Mouse (Mus musculus): ENCODE measurements around the gene 4931409K22Rik. TPM values are rescaled to one million over a fixed set of nuclear protein-coding genes. Genes with fewer than 3 reads are reported as not detected.
"Not testable (repeated sequence)": the region's sequence is repeated elsewhere in the genome, so short reads cannot be mapped to it uniquely, and the experiment has no call there.

4931409K22Rik gene
- polyA plus RNA-seq, 1 experiment from 2014 or later: 0.08 TPM

DNA sequence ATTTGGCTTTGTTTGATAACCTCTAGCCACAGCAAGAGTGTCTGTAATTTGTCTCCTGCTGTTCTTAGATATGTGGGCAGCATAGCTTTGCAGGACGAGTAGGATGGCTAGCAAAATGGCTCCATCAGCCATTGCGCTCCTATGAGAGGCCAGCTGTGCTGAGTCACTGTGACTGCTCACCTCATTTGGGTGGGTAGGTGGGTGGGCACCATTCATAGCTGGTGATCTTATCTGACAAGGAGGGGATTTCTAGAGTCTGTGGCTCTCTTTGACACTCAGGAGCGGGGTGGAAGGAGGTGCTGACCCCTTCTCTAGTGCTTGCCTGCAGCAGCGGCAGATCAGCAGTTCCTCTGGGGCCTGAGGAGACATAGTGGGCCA, 30.6 kb upstream of the 4931409K22Rik start:
- peak; percentile 12; the same call in 1 of the 2 replicates for ATAC-seq
- 31% methylated on average over 4 of the region's 4 CpGs for WGBS

DNA sequence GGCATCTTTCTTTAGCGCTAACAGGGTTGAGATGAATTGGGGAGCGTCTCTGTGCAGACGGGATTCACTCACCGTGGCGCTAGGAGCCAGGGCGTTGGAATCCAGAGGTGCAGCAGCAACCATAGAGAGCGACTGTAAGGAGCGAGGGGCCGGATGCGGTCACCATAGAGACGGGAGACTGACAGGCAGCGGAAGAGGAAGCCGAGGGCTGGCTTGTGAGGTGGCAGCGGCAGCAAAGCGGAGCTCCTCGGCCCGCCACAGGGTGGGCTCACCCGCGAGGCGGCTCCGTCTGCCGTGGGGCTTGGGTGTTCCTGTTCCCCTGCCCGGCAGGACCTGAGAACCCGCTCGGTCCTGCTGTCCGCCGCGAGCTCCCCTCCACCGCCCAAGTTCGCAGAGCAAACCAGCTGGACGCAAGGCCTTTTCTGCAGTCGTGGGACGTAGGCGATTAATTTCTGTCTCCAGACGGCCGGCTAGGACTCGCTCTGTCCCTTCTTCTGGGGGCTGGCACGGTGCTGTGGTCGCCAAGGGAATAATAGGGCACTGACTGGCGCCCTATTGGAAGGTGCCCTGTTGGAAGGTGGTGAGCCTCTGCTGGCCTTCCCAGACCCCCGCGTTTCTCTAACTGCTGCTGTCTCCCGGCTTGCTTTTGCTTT, 30.1 kb upstream of the 4931409K22Rik start, which contains the start of gene Chpf2:
Gene Chpf2, plus strand, starts transcription at position 195 of the 653 bp plus-strand sequence.
- peak within 1 kb of the TSS; percentile 84 for H3K27ac ChIP-seq (ENCODE audit: low read length)
- peak within 1 kb of the TSS; percentile 90 for H3K9ac ChIP-seq (ENCODE audit: low read depth, low read length)
- no peaks in the 10 kb centered on the region for H3K9me3 ChIP-seq (replicated peaks; ENCODE audit: control insufficient read depth, low read length, poor library complexity, severe bottlenecking)
- under 1% methylated on average over 43 of the region's 43 CpGs for WGBS
- peaks cover 17% of the 10 kb centered on the region for H3K4me1 ChIP-seq (ENCODE audit: control insufficient read depth, insufficient read depth, low read length)
- peak; percentile 94 for ATAC-seq
- H3K4me3 ChIP-seq (ENCODE audit: low read depth, low read length): peak within 1 kb of the TSS; percentile 81
- H3K27me3 ChIP-seq (ENCODE audit: control insufficient read depth, insufficient read depth, low read depth, low read length): no peaks in the 10 kb centered on the region
- peak within 1 kb of the TSS; percentile 84 for H3K4me2 ChIP-seq (ENCODE audit: low read length)
- peaks cover 6% of the 10 kb centered on the region; the same call in 1 of the 2 replicates for H3K36me3 ChIP-seq (ENCODE audit: control insufficient read depth, insufficient read depth, low read length)

More for the DNA sequence above, 30.6 kb upstream of the 4931409K22Rik start:
- Histone ChIP-seq H3K4me2 (ENCODE audit: low read length) (peak overlapping the region; percentile 84), H3K27me3 (ENCODE audit: control insufficient read depth, insufficient read depth, low read depth, low read length) (no peaks in the 10 kb centered on the region), H3K9ac (ENCODE audit: low read depth, low read length) (peak overlapping the region; percentile 90), H3K4me1 (ENCODE audit: control insufficient read depth, insufficient read depth, low read length) (peaks cover 17% of the 10 kb centered on the region), H3K9me3 (replicated peaks; ENCODE audit: control insufficient read depth, low read length, poor library complexity, severe bottlenecking) (no peaks in the 10 kb centered on the region), H3K27ac (ENCODE audit: low read length) (peak overlapping the region; percentile 84), H3K36me3 (ENCODE audit: control insufficient read depth, insufficient read depth, low read length) (peaks cover 10% of the 10 kb centered on the region), H3K4me3 (ENCODE audit: low read depth, low read length) (peak overlapping the region; percentile 81)

DNA sequence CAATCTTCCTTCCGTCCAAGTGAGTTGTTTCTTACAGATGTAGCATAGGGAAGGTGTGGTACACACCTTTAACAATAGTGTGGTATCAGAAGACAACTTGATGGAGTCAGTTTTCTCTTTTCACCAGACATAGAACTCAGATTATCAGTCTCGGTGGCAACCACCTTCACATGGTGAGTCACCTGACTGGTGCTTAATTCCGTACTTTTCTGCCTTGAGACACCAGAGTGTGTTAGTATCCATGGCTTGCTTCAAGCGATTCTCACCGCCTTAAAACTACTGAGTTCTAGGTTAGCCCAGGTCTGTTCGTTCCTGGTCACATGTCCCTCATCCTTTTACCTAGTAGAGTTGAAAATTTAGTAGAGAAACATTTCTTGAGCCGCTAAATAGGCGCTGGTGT, 29.5 kb upstream of the 4931409K22Rik start:
- H3K4me2 ChIP-seq (ENCODE audit: low read length): peak overlapping the region; percentile 84
- peaks cover 17% of the 10 kb centered on the region for H3K4me1 ChIP-seq (ENCODE audit: control insufficient read depth, insufficient read depth, low read length)
- ATAC-seq: peak; percentile 30
- H3K27me3 ChIP-seq (ENCODE audit: control insufficient read depth, insufficient read depth, low read depth, low read length): no peaks in the 10 kb centered on the region
- H3K27ac ChIP-seq (ENCODE audit: low read length): peak overlapping the region; percentile 84
- H3K9me3 ChIP-seq (replicated peaks; ENCODE audit: control insufficient read depth, low read length, poor library complexity, severe bottlenecking): no peaks in the 10 kb centered on the region
- H3K4me3 ChIP-seq (ENCODE audit: low read depth, low read length): peak overlapping the region; percentile 81
- WGBS: 4% methylated on average over 8 of the region's 8 CpGs
- peak overlapping the region; percentile 90 for H3K9ac ChIP-seq (ENCODE audit: low read depth, low read length)
- H3K36me3 ChIP-seq (ENCODE audit: control insufficient read depth, insufficient read depth, low read length): peaks cover under 1% of the 10 kb centered on the region; the same call in 1 of the 2 replicates

DNA sequence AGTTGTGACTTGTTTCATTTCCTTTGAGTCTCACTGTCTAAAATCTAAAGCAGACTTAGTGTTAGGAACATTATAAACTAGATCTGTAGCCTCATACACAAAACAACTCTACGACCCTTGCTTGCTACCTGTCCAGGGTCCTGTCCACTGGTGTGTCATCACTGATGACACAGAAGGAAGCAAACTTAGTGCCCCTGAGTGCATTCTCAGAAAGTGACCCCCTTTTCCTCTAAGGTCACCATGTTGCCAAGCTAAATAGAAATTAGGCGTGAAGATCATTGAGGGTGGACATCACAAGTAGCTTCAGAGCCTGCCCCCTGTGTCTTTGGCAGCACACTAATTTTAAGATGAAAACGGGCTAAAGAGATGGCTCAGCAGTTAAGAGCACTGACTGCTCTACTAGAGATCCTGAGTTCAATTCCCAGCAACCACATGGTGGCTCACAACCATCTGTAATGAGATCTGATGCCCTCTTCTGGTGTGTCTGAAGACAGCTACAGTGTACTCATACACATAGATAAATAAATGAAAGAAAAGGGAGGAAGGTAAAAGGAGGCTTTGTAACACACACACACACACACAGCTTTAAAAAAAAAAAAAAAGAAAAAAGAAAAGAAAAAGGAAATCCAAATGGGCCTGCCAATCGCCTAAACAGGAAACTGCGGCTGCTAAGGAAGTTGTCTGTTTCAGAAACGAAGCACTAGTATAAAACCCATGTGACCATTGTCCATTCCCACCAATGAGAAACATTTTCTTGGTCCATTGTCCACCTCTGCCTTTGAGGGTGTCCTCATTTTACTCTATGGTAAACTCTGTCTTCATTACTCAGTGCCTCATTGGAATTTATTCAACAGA, 21.7 kb upstream of the 4931409K22Rik start:
- peak overlapping the region; percentile 55; the same call in 1 of the 2 replicates for H3K9ac ChIP-seq (ENCODE audit: low read depth, low read length)

DNA sequence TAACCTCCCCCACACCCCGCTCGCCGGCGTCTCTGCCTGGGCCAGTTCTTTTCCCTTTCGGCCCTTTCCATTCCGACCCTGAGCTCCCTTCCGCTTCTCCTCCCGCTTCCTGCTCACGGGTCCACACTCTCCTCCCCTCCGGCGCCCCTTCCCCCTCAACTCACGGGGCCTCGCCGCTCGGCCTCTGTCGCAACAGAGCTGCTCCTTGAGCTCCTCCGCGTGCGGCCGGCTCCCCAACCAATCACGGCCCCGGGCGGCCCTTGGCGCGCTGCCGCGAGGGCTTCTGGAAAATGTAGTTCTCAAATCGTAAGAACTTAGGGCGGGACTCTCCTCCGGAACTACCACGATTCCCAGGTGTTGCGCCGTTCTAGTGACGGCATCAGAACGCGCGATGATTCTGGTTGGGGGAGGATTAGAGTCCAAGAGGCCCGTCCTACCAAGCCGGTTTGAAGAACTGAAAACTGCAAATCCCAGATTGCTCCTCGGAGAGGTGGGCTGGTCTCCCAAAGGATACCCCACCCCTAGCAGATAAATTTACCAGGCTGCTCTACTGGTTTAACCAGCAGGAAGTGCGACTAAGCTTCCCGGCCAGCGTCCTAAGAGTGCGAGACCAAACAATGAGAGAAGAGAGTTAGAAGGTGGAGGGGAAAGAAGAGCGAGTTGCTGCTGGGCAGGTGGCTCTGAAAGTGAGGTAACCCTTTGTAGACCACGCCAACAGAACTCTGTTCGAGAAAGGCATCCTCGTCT, 20.7 kb upstream of the 4931409K22Rik start, which contains the start of gene Abcf2:
Gene Abcf2, minus strand, starts transcription at position 285 of the 747 bp plus-strand sequence.
- under 1% methylated on average over 48 of the region's 48 CpGs for WGBS
- H3K4me2 ChIP-seq (ENCODE audit: low read length): peak within 1 kb of the TSS; percentile 96
- H3K9ac ChIP-seq (ENCODE audit: low read depth, low read length): peak within 1 kb of the TSS; percentile 75
- peaks cover 14% of the 10 kb centered on the region for H3K4me1 ChIP-seq (ENCODE audit: control insufficient read depth, insufficient read depth, low read length)
- H3K4me3 ChIP-seq (ENCODE audit: low read depth, low read length): peak within 1 kb of the TSS; percentile 85
- H3K27me3 ChIP-seq (ENCODE audit: control insufficient read depth, insufficient read depth, low read depth, low read length): no peaks in the 10 kb centered on the region
- peak; percentile 98 for ATAC-seq
- peak within 1 kb of the TSS; percentile 72 for H3K27ac ChIP-seq (ENCODE audit: low read length)
- H3K9me3 ChIP-seq (replicated peaks; ENCODE audit: control insufficient read depth, low read length, poor library complexity, severe bottlenecking): no peaks in the 10 kb centered on the region
- peaks cover 20% of the 10 kb centered on the region for H3K36me3 ChIP-seq (ENCODE audit: control insufficient read depth, insufficient read depth, low read length)

More for the DNA sequence above, 21.7 kb upstream of the 4931409K22Rik start:
- H3K27ac ChIP-seq (ENCODE audit: low read length): no peak overlapping the region
- peaks cover 14% of the 10 kb centered on the region for H3K4me1 ChIP-seq (ENCODE audit: control insufficient read depth, insufficient read depth, low read length)
- no peak for ATAC-seq
- H3K27me3 ChIP-seq (ENCODE audit: control insufficient read depth, insufficient read depth, low read depth, low read length): no peaks in the 10 kb centered on the region
- H3K4me2 ChIP-seq (ENCODE audit: low read length): peak overlapping the region; percentile 78
- H3K4me3 ChIP-seq (ENCODE audit: low read depth, low read length): peak overlapping the region; percentile 85
- H3K9me3 ChIP-seq (replicated peaks; ENCODE audit: control insufficient read depth, low read length, poor library complexity, severe bottlenecking): no peaks in the 10 kb centered on the region
- peaks cover 10% of the 10 kb centered on the region for H3K36me3 ChIP-seq (ENCODE audit: control insufficient read depth, insufficient read depth, low read length)
- 70% methylated on average over 6 of the region's 6 CpGs for WGBS

DNA sequence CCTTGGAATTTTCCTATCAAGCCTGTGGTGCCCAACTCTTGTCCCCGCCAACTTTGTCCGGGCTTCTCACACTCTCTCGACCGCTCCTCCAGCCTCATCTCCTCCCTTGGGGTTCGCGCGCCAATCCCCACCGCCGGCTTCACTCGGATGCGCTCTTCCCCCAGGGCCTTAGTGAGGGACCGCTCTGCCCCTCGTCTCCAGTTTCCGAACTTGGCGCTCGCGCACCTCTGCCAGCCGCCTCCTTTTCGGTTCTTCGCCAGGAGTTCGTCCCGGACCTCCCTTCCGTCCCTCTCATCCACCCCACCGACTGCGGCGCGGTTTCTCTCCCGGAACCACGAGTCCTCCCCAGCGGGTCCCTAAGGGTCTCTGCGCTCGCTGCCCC, 20.2 kb upstream of the 4931409K22Rik start:
- peak; percentile 31 for ATAC-seq

DNA sequence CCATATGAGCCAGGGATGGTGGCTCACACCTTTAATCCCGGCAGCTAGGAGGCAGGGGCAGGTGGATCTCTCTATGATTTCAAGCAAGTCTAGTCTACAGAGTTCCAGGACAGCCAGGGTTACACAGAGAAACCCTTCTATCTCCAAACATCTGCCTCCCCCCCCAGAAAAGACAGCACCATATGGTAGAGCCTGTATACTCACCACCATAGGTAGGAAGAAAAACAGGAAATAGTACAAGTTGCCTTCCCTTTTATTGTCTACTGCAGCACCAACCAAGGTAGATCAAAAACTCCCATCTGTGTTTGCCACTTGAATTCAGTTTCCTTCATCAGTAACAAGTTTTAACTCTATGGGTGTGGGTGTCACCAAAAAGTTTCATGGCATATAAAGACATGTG, 19.3 kb upstream of the 4931409K22Rik start:
- Histone ChIP-seq H3K9me3 (replicated peaks; ENCODE audit: control insufficient read depth, low read length, poor library complexity, severe bottlenecking) (no peaks in the 10 kb centered on the region), H3K4me2 (ENCODE audit: low read length) (peak overlapping the region; percentile 96; the same call in 1 of the 2 replicates), H3K9ac (ENCODE audit: low read depth, low read length) (no peak overlapping the region), H3K27ac (ENCODE audit: low read length) (no peak overlapping the region), H3K4me3 (ENCODE audit: low read depth, low read length) (no peak overlapping the region), H3K4me1 (ENCODE audit: control insufficient read depth, insufficient read depth, low read length) (peaks cover 14% of the 10 kb centered on the region), H3K27me3 (ENCODE audit: control insufficient read depth, insufficient read depth, low read depth, low read length) (no peaks in the 10 kb centered on the region), H3K36me3 (ENCODE audit: control insufficient read depth, insufficient read depth, low read length) (peaks cover 31% of the 10 kb centered on the region)
- WGBS: 77% methylated on average over 1 of the region's 1 CpGs
- no peak for ATAC-seq

More for the DNA sequence above, 20.2 kb upstream of the 4931409K22Rik start:
- Histone ChIP-seq H3K4me1 (ENCODE audit: control insufficient read depth, insufficient read depth, low read length) (peaks cover 14% of the 10 kb centered on the region), H3K9ac (ENCODE audit: low read depth, low read length) (peak overlapping the region; percentile 75), H3K27me3 (ENCODE audit: control insufficient read depth, insufficient read depth, low read depth, low read length) (no peaks in the 10 kb centered on the region), H3K36me3 (ENCODE audit: control insufficient read depth, insufficient read depth, low read length) (peaks cover 25% of the 10 kb centered on the region), H3K4me2 (ENCODE audit: low read length) (peak overlapping the region; percentile 96), H3K27ac (ENCODE audit: low read length) (peak overlapping the region; percentile 72), H3K9me3 (replicated peaks; ENCODE audit: control insufficient read depth, low read length, poor library complexity, severe bottlenecking) (no peaks in the 10 kb centered on the region), H3K4me3 (ENCODE audit: low read depth, low read length) (peak overlapping the region; percentile 85)
- WGBS: under 1% methylated on average over 32 of the region's 32 CpGs

DNA sequence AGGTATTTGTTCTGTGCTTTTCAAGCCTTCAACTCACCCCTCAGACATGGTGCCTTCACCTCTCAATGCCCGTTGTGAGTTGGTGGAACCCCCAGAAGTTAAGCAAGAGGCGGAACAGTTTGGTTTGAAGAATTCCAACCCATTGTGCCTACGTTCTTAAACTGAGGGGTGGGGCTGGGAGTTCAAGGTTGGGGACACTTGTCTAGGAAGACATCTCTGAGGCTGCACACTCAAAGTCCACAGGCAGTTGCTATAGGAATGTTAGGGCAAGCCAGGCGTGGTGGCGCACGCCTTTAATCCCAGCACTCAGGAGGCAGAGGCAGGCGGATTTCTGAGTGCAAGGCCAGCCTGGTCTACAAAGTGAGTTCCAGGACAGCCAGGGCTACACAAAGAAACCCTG, 1.3 kb downstream of the 4931409K22Rik start:
- 92% methylated on average over 7 of the region's 7 CpGs for WGBS
- H3K36me3 ChIP-seq (ENCODE audit: control insufficient read depth, insufficient read depth, low read length); ATAC-seq; H3K9me3 ChIP-seq (replicated peaks; ENCODE audit: control insufficient read depth, low read length, poor library complexity, severe bottlenecking); H3K4me3 ChIP-seq (ENCODE audit: low read depth, low read length); H3K27me3 ChIP-seq (ENCODE audit: control insufficient read depth, insufficient read depth, low read depth, low read length); H3K4me1 ChIP-seq (ENCODE audit: control insufficient read depth, insufficient read depth, low read length); H3K27ac ChIP-seq (ENCODE audit: low read length); H3K4me2 ChIP-seq (ENCODE audit: low read length); H3K9ac ChIP-seq (ENCODE audit: low read depth, low read length): not testable (repeated sequence)
